Mouse (Mus musculus) bone marrow, adult 2 months (tissue): ENCODE measurements at regions not wholly inside any gene's neighbourhood (a gene's known extent, or its start where the extent isn't known, plus 50 kb on each side); places are given as distances from the start of the nearest gene placed in this dataset.

Experiments
- H3K27ac ChIP-seq: fragments of 200-500 bp; 2 replicates; pipeline ENCODE4 v1.5.1; 2012; ENCODE audit warnings: low read depth, mild to moderate bottlenecking, control low read depth, inconsistent platforms, low read length; ENCODE audit not compliant: control insufficient read depth, poor library complexity, insufficient read depth
- H3K4me1 ChIP-seq: fragments of 200-500 bp; 2 replicates; pipeline ENCODE4 v1.6.1; 2011; ENCODE audit warnings: low read length; ENCODE audit not compliant: control insufficient read depth, insufficient read depth
- H3K4me3 ChIP-seq: fragments of 200-500 bp; replicated peaks from 2 replicates; pipeline ENCODE3; 2011; ENCODE audit warnings: mild to moderate bottlenecking, low read depth, low read length, control low read depth; ENCODE audit not compliant: control insufficient read depth
- CTCF ChIP-seq: fragments of 200-500 bp; IDR thresholded peaks from 2 replicates; pipeline ENCODE4 v1.5.1; 2011; ENCODE audit warnings: low read length, control low read depth; ENCODE audit not compliant: control insufficient read depth, insufficient read depth
- POLR2A ChIP-seq: fragments of 200-500 bp; IDR thresholded peaks from 2 replicates; pipeline ENCODE4 v1.6.1; 2011; ENCODE audit warnings: low read depth, mild to moderate bottlenecking, control low read depth, low read length, borderline replicate concordance; ENCODE audit not compliant: control insufficient read depth
- WGBS: fragments of 180-500 bp; shearing (Covaris S2); methylation state at CpG from one replicate; pipeline ENCODE4 v1.1.7; 2018; 5-methylcytosine and 5-hydroxymethylcytosine counted together

DNA sequence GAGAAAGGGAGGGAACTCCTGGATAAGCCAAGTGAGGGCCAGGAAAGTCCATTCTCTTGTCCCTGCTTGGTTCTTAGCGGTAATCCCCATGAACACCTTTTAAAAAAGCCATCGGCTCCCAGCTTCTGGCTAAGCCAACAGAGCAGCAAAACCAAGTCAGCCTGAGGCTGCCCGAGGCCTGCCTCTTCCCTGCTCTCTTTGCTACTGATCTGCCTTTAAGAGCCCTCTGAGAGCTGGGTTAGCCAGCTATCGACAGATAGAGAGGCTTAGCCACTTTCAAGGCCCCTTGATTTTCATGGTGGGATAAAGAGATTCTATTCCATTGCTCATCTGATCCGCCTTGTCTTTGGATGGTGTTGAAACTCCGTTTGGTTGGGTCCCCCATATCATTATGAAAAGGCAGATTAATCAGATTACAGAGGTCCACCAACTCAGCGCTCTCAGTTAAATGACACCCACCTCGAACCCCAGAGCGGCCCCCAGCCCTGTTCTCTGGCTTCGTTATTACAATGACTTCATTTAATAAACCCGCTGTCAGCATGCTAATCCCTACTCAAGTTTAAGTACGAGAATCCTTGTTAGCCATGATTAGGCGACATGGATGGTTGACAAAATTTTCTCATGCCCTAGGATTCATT is 66.1 kb downstream of the Slc4a3 start:
- H3K27ac ChIP-seq: no peak overlapping the region
- no peaks in the 10 kb centered on the region for H3K4me1 ChIP-seq
- TF ChIP-seq CTCF (no peak), POLR2A (no peak)
- H3K4me3 ChIP-seq: no peak overlapping the region
- 79% methylated on average over 13 of the region's 13 CpGs for WGBS

DNA sequence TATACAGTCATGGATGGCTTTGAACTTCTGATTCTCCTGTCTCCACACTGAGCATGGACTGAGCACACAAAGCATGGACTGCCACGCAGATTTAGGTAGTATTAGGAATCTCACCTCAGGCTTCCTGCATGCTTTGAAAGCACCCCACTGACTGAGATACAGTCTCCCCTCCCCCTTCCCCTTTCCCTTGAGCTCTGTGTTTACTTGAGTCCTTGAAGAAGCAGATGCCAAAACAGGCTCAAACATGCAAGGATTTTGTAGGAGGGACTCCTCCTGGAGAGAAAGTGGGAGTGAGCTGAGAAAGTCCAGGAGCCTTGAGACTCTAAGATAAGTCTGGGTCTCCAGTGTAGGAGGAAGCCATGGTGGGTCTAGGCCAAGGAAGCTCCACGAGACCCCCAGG is 67.1 kb downstream of the Slc4a3 start:
- TF ChIP-seq CTCF: no peak
- no peak for TF ChIP-seq POLR2A
- Histone ChIP-seq H3K4me1 (no peaks in the 10 kb centered on the region), H3K4me3 (no peak overlapping the region), H3K27ac (no peak overlapping the region)
- 55% methylated on average over 2 of the region's 2 CpGs for WGBS

DNA sequence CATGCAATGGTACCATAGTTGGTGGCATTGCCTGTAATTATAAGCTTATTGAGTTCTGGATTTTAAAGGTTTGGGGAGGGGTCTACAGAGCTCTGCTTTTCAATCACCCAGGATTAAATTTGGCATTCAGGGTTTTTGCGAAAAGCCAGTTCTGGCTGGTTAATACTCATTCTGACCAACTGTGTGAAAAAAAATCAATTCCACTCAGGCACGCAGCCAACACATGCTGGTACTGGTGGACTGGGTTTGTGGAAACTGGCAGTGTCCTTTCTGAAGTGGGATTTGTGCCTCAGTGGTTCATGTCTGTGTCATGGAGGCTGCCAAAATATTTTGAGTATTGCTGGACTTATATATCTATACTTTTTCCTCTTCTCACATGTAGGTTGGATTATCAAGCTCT is 70.9 kb downstream of the Slc4a3 start:
- Histone ChIP-seq H3K4me3 (no peak overlapping the region), H3K27ac (no peak overlapping the region), H3K4me1 (no peaks in the 10 kb centered on the region)
- 82% methylated on average over 2 of the region's 2 CpGs for WGBS
- TF ChIP-seq CTCF (no peak), POLR2A (no peak)

GRCm38 (mm10) chr1:75618367-75618790 is 72.3 kb downstream of the Slc4a3 start:
- TF ChIP-seq POLR2A: no peak
- H3K27ac ChIP-seq: no peak overlapping the region
- no peaks in the 10 kb centered on the region for H3K4me1 ChIP-seq
- 71% methylated on average over 7 of the region's 7 CpGs for WGBS
- H3K4me3 ChIP-seq: no peak overlapping the region

- H3K4me3 ChIP-seq: no peak overlapping the region
- 76% methylated on average over 2 of the region's 2 CpGs for WGBS
- H3K4me1 ChIP-seq: no peaks in the 10 kb centered on the region
- TF ChIP-seq POLR2A: no peak
- no peak for TF ChIP-seq CTCF
- H3K27ac ChIP-seq: no peak overlapping the region
Observed at GRCm38 (mm10) chr1:75630287-75630686, 84.2 kb downstream of the Slc4a3 start.

GRCm38 (mm10) chr1:75631729-75632128 is 85.7 kb downstream of the Slc4a3 start:
- Histone ChIP-seq H3K4me3 (no peak overlapping the region), H3K27ac (no peak overlapping the region), H3K4me1 (no peaks in the 10 kb centered on the region)
- TF ChIP-seq POLR2A: no peak
- no peak for TF ChIP-seq CTCF
- WGBS: 67% methylated on average over 1 of the region's 1 CpGs

DNA sequence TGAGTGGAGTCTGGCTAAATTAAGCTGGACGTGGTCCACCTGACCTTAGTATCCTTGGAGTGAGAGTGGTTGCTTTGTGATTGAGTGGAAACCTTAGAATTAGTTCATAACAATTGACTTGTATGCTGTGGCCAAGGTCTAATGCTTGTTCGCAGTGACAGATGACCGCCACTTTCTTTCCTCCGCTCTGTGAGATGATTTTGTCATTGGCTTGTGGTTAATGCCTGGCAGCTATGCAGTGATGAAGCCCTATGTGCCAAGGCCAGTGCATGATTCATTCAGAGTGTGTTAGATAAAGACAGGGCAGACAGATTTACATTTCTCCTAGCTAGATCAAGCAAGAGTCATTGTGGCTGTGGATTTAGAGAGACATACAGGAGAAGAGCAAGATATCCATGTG is 89.5 kb downstream of the Slc4a3 start:
- H3K4me3 ChIP-seq: no peak overlapping the region
- WGBS: 88% methylated on average over 4 of the region's 4 CpGs
- TF ChIP-seq POLR2A: no peak
- TF ChIP-seq CTCF: no peak

GRCm38 (mm10) chr1:75639031-75640001 is 93.2 kb downstream of the Slc4a3 start:
- WGBS: 74% methylated on average over 8 of the region's 8 CpGs
- Histone ChIP-seq H3K4me3 (no peak overlapping the region), H3K4me1 (no peaks in the 10 kb centered on the region), H3K27ac (no peak overlapping the region)
- no peak for TF ChIP-seq POLR2A
- no peak for TF ChIP-seq CTCF

More for the DNA sequence above, 89.5 kb downstream of the Slc4a3 start:
- no peak overlapping the region for H3K27ac ChIP-seq
- H3K4me1 ChIP-seq: no peaks in the 10 kb centered on the region
